Mouse (Mus musculus) R1 (cell line): ENCODE data around the gene Pard6a.

ENCODE experiments used
- DNase-seq: peaks from one replicate; pipeline ENCODE4 v3.0.0-alpha.2; 2018; ENCODE audit warnings: low read depth, low spot score

Pard6a gene

GRCm38 (mm10) chr8:105700566-105700965, 382 bp upstream of the Pard6a start:
- peak; percentile 80 for DNase-seq

GRCm38 (mm10) chr8:105702001-105702401, 1.1 kb downstream of the Pard6a start:
- peak; percentile 46 for DNase-seq

- no peak for DNase-seq
These were observed 1.9 kb downstream of the Pard6a start for GRCm38 (mm10) chr8:105702731-105703415.

- peak; percentile 37 for DNase-seq
These were observed 3.3 kb downstream of the Pard6a start for GRCm38 (mm10) chr8:105704146-105704812.

- DNase-seq = no peak
These were observed 4.0 kb downstream of the Pard6a start for GRCm38 (mm10) chr8:105704955-105705354.

- no peak for DNase-seq
These were observed 5.5 kb downstream of the Pard6a start for GRCm38 (mm10) chr8:105706426-105706825.

- peak; percentile 98 for DNase-seq
These were observed 6.8 kb downstream of the Pard6a start, which contains the start of the genes 4933405L10Rik and Enkd1 for GRCm38 (mm10) chr8:105707498-105708403. 4933405L10Rik (plus strand) TSS chr8:105707655. Enkd1 (minus strand) TSS chr8:105708210.

- no peak for DNase-seq
These were observed 7.7 kb downstream of the Pard6a start for GRCm38 (mm10) chr8:105708675-105709074.

- DNase-seq = no peak
These were observed 8.4 kb downstream of the Pard6a start for GRCm38 (mm10) chr8:105709317-105709716.

GRCm38 (mm10) chr8:105712286-105712685, 11.3 kb downstream of the Pard6a start:
- DNase-seq = no peak

- DNase-seq = peak; percentile 94
These were observed 13.2 kb downstream of the Pard6a start for GRCm38 (mm10) chr8:105714139-105714538.

- no peak for DNase-seq
These were observed 14.1 kb downstream of the Pard6a start for GRCm38 (mm10) chr8:105715042-105715441.

GRCm38 (mm10) chr8:105716302-105716945, 15.5 kb downstream of the Pard6a start:
- DNase-seq = peak; percentile 80

- no peak for DNase-seq
These were observed 18.7 kb downstream of the Pard6a start for GRCm38 (mm10) chr8:105719637-105720036.

GRCm38 (mm10) chr8:105722861-105723260, 21.9 kb downstream of the Pard6a start:
- DNase-seq = no peak

GRCm38 (mm10) chr8:105725726-105726125, 24.8 kb downstream of the Pard6a start:
- peak; percentile 60 for DNase-seq

GRCm38 (mm10) chr8:105727397-105728124, 26.6 kb downstream of the Pard6a start:
- DNase-seq = no peak

GRCm38 (mm10) chr8:105732186-105732585, 31.2 kb downstream of the Pard6a start:
- no peak for DNase-seq

- DNase-seq = no peak
These were observed 38.3 kb downstream of the Pard6a start for GRCm38 (mm10) chr8:105739216-105739615.

- peak; percentile 20 for DNase-seq
These were observed 42.4 kb downstream of the Pard6a start for GRCm38 (mm10) chr8:105743301-105743700.

GRCm38 (mm10) chr8:105750606-105751005, 49.7 kb downstream of the Pard6a start:
- peak; percentile 49 for DNase-seq
